Mouse (Mus musculus): ENCODE measurements around the gene Atp7b.

Gene Atp7b

DNA sequence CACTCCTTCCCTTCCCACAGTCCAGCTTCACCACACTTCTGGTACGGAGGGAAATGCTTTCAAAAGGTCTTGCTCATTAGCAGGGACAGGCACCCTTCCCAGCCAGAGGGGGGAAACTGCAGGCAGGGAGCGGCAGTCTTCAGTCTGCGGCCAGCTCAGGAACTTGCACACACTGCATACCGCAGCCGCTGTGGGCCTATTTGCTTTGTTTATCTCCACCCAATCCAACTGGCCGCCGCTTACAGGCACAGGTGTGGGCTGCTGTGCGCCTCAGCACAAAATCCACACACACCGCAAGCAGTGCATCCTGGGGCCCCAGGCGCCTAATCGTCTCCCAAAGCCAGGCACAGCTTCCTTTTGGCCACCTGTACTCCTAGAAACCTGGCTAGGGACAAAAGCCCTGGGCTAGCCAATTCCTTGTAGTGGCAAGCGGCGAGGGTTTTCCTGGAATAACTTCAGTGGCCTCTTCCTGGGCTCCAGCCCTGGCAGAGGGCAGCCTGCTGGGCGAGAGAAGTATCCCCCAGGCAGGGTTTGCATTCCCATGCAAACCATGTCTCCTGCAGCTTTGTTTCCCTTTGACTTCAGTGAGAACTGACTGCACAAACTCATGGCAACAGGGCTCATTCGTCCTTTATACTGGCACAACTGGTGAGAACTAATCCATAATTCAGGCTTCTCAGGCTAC lies 20.5 kb downstream of the Atp7b start:
- ChIA-PET POLR2A (interaction anchor here in 3 of 4 experiments (0.8 to 2.5 kb wide), 6 partner anchors 9 to 356 kb away, joined by 3 to 13 read pairs (median 3); partner anchors contain the start of genes Alg11 (in 2 of the 3) and Atp7b (in 2 of the 3)), CTCF (interaction anchor here in 3 of 4 experiments (0.6 to 1.1 kb wide), 5 partner anchors 46 to 126 kb away, joined by 3 to 4 read pairs (median 3); partner anchors contain the start of genes Nek3 (in 1 of the 3) and Nek5 (in 1 of the 3))

DNA sequence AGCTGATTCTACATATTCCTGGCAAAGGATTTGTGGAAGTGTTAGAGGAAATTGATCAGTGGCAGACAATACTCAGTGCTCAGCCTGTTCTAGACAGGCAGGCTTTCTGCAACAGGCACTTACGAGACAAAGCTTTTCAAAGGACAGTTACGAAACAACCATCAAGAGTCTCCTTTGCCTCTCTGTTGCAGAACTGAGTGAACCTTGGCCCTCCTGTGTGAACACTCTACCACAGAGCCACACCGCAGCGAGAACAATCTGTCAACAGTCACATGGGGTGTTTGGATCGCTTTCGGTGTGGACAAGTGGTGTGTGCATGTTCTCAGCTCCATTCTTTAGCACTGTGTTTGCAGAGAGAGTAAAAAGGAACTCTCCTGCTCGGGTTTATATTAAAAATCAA lies 23.1 kb downstream of the Atp7b start:
- POLR2A ChIA-PET: interaction anchor here in 1 of 4 experiments (0.6 kb wide), 1 partner anchor 70 kb away, joined by 4 read pairs; no protein-coding TSS in a partner anchor
- CTCF ChIA-PET: no interaction called here

- CTCF ChIA-PET: no interaction called here
- POLR2A ChIA-PET: interaction anchor here in 1 of 4 experiments (1.1 kb wide), 1 partner anchor 11 kb away, joined by 4 read pairs; no protein-coding TSS in a partner anchor
Observed at GRCm38 (mm10) chr8:22036137-22036536, 24.0 kb downstream of the Atp7b start.

- ChIA-PET CTCF (no interaction called here), POLR2A (no interaction called here)
Observed at GRCm38 (mm10) chr8:22030990-22031389, 29.1 kb downstream of the Atp7b start.

DNA sequence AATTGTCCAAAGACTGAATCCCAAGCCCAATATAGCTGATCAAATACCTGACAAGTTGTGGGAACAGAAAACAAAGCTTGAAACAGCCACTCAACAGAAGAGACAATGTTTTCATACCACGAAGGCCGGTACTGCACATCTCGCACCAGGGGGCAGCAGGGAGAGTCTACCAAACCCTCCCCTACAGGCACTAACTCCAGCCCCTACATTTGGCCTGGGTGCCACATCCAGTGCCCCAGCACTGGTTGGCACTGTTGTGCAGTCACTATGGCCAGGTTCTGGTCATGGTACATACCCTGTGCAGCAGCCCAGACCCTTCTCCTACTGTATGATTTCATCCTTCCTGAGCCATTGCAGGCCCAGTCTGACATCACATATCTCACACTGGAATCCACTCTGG lies 31.1 kb downstream of the Atp7b start:
- ChIA-PET POLR2A (no interaction called here), CTCF (interaction anchor here in 1 of 4 experiments (0.6 kb wide), 1 partner anchor 19 kb away, joined by 3 read pairs; no protein-coding TSS in a partner anchor)

GRCm38 (mm10) chr8:22025241-22025640 lies 34.9 kb downstream of the Atp7b start:
- ChIA-PET POLR2A (no interaction called here), CTCF (interaction anchor here in 1 of 4 experiments (0.7 kb wide), 1 partner anchor 27 kb away, joined by 5 read pairs; no protein-coding TSS in a partner anchor)

DNA sequence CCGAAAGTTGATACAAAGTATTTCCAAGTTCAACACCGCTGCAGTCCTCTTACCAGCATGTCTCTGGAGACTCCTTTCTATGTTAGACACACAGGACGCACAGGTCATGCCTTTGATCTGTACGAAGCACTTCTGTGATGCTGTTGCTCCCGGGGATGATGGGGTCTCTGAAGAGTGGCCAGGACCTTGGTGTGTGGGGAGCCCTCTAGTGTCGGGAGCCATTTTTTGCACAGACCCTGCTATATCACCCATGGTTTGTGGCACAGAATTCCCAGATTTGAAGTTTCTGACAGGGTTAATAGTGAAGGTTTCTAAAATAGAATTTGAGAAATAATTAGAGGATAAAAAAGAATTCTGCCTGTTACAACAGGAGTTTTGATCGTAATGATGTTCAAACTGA lies 37.9 kb downstream of the Atp7b start:
- CTCF ChIA-PET: no interaction called here

GRCm38 (mm10) chr8:22019498-22019897 lies 40.6 kb downstream of the Atp7b start:
- ChIA-PET CTCF (interaction anchor here in 1 of 4 experiments (0.6 kb wide), 1 partner anchor 163 kb away, joined by 3 read pairs; no protein-coding TSS in a partner anchor), POLR2A (no interaction called here)

More for the DNA sequence above, 37.9 kb downstream of the Atp7b start:
- POLR2A ChIA-PET: no interaction called here

- ChIA-PET POLR2A (no interaction called here), CTCF (no interaction called here)
Observed at GRCm38 (mm10) chr8:22017731-22018130, 42.4 kb downstream of the Atp7b start.

DNA sequence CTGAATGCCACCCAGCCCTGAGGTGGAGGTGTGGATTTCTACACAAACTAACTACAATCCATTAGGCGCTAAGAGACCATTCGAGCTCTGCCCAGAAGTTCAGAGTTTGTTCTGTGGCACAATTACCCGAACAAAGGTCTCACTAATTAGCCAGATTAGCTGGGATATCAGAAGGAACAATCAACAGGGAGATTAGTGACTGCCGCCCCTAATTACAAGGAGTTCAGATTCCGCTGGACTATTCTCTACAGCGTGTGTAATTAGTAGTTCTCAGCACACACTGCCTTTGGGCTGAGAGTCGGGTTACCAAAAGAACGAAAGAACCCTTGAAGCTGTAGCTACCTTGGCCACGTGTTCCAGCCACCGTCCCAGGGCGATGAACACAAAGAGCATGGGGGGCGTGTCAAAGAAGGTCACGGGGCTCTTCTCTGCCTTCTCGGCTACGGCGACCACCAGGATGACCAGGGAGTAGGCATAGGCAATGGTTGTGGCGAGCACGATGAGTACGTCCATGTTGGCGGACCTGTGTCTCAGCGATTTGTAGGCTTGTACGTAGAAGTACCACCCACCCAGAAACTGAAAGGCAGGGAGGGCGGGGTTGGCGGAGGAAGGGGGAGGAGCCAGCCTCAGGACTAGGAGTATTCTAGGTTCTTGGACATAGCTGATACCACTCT lies 46.9 kb downstream of the Atp7b start:
- CTCF ChIA-PET: interaction anchor here in 1 of 4 experiments (1.1 kb wide), 1 partner anchor 413 kb away, joined by 3 read pairs; no protein-coding TSS in a partner anchor

DNA sequence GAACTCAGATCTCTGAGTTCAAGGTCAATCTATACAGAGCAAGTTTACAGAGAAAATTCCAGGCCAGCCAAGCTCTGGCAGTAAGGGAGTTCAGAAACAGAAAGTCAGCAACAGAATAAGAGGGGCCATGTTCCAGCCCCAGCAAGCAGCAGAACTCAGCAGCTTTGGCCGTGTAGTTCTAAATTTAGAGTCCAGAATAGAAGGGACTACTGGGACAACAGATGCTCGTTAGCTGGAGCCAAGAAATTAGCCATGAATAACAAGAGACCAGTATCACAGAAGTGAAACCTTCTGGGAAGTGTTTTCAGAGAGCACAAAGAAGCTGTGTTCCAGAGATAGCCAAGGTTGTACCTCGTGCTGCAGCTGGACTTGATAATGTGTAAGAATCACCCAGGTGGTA lies 50.7 kb downstream of the Atp7b start:
- ChIA-PET CTCF (no interaction called here), POLR2A (no interaction called here)

More for the DNA sequence above, 46.9 kb downstream of the Atp7b start:
- POLR2A ChIA-PET: interaction anchor here in 2 of 4 experiments (0.5 to 1.0 kb wide), 3 partner anchors 47 to 235 kb away, joined by 3 to 6 read pairs (median 4); partner anchors contain the start of genes Alg11 (in 1 of the 2), Atp7b (in 1 of the 2) and Ckap2 (in 1 of the 2)

GRCm38 (mm10) chr8:22006423-22006822 lies 53.7 kb downstream of the Atp7b start:
- ChIA-PET CTCF (interaction anchor here in 2 of 4 experiments (0.6 to 1.3 kb wide), 2 partner anchors 14 to 25 kb away, joined by 3 read pairs; no protein-coding TSS in a partner anchor), POLR2A (interaction anchor here in 1 of 4 experiments (0.9 kb wide), 1 partner anchor 54 kb away, joined by 3 read pairs; the partner anchor contains the start of genes Alg11 and Atp7b)

GRCm38 (mm10) chr8:22004750-22005522 lies 55.2 kb downstream of the Atp7b start:
- CTCF ChIA-PET: no interaction called here

GRCm38 (mm10) chr8:21995181-21995580 lies 64.9 kb downstream of the Atp7b start:
- ChIA-PET CTCF (interaction anchor here in 2 of 4 experiments (0.6 to 1.0 kb wide), 2 partner anchors 13 to 114 kb away, joined by 3 read pairs; no protein-coding TSS in a partner anchor), POLR2A (interaction anchor here in 3 of 4 experiments (0.6 to 0.8 kb wide), 3 partner anchors 10 to 546 kb away, joined by 3 to 6 read pairs (median 5); partner anchors contain the start of gene Nek5 (in 1 of the 3))

More at GRCm38 (mm10) chr8:22004750-22005522, 55.2 kb downstream of the Atp7b start:
- POLR2A ChIA-PET: interaction anchor here in 2 of 4 experiments (0.7 to 1.0 kb wide), 3 partner anchors 10 to 181 kb away, joined by 3 to 5 read pairs (median 3); partner anchors contain the start of genes Alg11 (in 1 of the 2), Atp7b (in 1 of the 2) and Ckap2 (in 1 of the 2)

GRCm38 (mm10) chr8:21992184-21992583 lies 67.9 kb downstream of the Atp7b start:
- ChIA-PET CTCF (interaction anchor here (0.5 to 1.9 kb wide), 16 partner anchors 10 to 630 kb away, joined by 3 to 11 read pairs (median 4); partner anchors contain the start of genes Nek3 (in 2 of the 4), Alg11 (in 1 of the 4), Atp7b (in 1 of the 4) and Nek5 (in 1 of the 4)), POLR2A (no interaction called here)

- POLR2A ChIA-PET: interaction anchor here in 3 of 4 experiments (1.0 to 1.6 kb wide), 5 partner anchors 20 to 224 kb away, joined by 3 to 6 read pairs (median 4); partner anchors contain the start of genes Alg11 (in 1 of the 3) and Ckap2 (in 1 of the 3)
- CTCF ChIA-PET: interaction anchor here (0.5 to 1.6 kb wide), 18 partner anchors 9 to 973 kb away, joined by 3 to 14 read pairs (median 3); partner anchors contain the start of gene Nek5 (in 1 of the 4)
Observed at GRCm38 (mm10) chr8:21981664-21982337, 78.3 kb downstream of the Atp7b start.

DNA sequence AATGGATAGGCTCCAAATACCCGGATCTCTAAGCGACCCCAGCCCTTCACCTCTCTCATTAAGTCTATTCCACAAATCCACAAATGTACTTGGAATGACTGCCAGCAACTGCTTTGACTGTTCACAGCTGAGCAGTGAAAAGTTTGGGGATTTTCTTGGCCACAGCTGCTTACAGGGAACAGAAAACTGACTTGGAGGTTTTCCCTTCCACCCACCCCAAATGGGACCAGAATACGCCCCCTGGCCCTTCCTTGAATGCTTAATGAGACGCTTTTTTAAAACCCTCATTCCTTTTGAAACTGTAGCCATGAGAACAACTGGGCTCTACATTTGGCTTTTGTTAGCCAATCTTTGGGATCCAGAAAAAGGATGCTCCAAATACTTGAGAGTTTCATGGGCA lies 81.9 kb downstream of the Atp7b start:
- POLR2A ChIA-PET: no interaction called here
- CTCF ChIA-PET: interaction anchor here in 1 of 4 experiments (0.7 kb wide), 1 partner anchor 806 kb away, joined by 3 read pairs; no protein-coding TSS in a partner anchor

DNA sequence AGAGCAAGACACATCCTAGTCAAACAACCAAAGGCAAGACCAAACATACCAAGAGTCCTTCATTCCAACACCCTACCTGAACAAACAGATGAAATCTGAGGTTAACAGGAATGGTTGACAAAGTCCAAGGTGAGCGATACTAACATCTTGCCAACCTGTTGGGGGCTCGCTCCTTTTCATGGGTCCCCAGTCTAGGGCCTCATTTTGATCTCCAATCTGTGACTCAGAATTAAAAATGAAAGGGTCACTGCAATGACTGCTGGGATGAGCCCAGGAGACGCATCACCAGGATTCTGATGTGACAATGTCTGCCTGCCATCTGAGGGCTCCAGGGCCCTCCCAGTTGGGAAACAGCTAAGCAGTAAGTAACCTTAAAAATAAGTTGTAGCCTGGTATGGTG lies 90.6 kb downstream of the Atp7b start, which contains the start of gene Ccdc70:
TSS of gene Ccdc70 (plus strand) at position 301 of the 400 bp plus-strand sequence.
- ChIA-PET CTCF (no interaction called here), POLR2A (no interaction called here)

Measured in embryonic stem cell, embryonic (primary cell).